Mouse (Mus musculus): ENCODE measurements around the gene Ablim1.

Ablim1 gene

DNA sequence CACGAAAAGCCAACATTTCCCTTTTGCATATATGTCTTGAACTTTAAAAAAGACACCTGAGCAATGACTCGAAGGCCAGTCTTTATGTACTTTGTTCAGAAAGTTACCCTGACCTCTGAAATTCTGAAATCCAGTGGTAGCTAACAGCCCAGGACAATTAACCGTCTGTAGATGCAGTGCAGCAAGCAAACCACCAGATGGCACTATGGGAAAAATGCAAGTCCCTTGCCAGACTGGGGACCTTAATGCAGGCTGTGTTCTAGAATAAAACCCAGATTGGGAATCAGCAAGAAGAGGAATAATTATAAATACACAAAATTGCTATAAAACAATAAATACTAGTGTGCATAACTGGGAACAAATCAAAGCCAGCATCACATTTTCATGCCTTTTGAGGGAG lies 248.4 kb downstream of the Ablim1 start:
- no peak for DNase-seq (ENCODE audit: low read depth)

GRCm38 (mm10) chr19:57062746-57063145 lies 252.0 kb downstream of the Ablim1 start:
- DNase-seq (ENCODE audit: low read depth), result no peak

- no peak for DNase-seq (ENCODE audit: low read depth)
These were observed 255.6 kb downstream of the Ablim1 start for GRCm38 (mm10) chr19:57059018-57059580.

DNA sequence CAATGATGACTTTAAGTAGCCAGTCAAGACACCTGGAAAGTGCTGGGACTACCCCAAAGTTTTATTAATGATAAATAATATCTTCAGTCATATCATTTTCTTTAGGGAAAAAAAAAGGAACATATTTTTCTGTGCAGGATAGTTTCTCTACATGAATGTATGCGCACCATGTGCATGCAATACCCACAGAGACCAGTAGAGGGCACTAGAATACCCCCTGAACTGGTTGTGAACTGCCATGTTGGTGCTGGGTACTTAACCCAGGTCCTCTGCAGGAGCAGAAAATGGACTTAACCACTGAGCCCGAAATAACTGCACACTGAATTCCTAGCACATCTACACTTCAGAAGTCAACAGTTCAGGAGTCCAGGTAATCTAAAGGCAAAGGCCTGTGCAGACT lies 257.2 kb downstream of the Ablim1 start:
- DNase-seq (ENCODE audit: low read depth), result no peak

- DNase-seq (ENCODE audit: low read depth), result peak; percentile 54
These were observed 259.3 kb downstream of the Ablim1 start for GRCm38 (mm10) chr19:57055215-57056120.

DNA sequence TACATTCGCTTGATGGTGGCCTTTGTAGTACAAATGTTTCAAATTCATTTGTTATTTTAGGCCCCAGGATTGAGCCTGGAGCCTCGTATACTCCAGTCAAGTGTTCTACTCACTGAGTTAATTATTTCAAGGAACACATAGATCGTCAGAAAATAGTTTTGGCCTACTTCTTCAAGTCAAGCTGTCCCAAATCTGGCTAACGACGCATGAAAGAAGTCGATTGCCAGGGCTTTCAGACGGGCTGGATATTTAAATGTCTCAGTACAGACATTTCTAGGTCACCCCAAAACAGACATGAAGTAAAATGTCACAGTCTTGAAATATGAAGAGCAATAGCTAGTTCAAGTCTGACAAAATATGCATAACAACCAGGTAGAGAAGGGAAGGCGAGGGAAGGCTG lies 261.8 kb downstream of the Ablim1 start:
- DNase-seq (ENCODE audit: low read depth), result no peak

GRCm38 (mm10) chr19:57052016-57052415 lies 262.7 kb downstream of the Ablim1 start:
- no peak for DNase-seq (ENCODE audit: low read depth)

DNA sequence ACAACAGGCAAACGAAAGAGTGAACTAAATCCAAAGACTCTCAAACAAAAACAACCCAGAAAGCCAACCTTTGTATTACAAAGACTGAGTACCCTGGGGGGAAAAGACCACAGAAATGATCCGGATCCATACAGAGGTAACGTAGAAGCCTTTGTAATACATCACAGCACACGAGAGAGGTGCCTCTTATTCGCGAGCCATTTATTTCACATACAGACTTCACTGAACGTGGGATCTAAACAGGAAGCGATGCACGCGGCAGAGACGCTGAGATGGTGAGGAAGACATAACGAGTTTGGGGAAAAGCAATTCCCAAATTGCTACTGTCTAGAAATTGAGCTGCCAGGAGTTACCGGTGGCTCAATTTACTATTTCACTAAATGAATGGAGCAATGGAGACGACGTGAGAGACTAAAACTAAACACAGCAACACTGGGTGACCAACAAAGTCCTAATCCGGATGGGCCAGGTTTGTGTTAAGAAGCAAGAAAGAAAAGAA lies 265.1 kb downstream of the Ablim1 start:
- no peak for DNase-seq (ENCODE audit: low read depth)

DNA sequence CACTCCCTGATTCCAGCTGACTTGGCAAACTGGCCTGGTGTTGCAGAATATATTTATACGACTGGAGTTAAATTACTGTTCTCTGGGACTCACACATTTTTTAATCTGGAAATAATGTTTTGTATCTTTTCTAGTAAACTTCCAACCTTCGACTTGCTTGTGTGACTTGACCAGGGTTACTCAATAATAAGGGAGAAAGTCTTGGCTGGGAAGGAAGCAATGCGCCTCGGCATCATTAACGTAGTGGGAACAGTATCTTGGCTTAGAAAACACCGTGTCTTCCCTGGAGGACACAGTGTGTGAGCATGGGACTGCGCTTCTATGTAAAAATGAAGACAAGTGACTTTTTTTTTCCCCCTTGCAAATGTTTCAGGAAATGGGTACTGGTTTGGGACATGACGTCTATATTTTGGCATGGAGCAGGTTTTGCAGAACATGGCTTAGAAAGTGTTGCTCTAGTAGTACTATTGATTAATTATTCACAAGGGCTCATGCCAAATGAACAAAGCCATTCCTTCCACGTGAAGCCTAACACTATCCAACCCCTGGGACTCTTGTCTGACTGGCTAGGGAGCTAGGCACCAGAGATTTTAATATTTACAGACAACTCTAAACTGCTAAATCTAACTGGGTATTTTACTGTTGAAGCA lies 266.9 kb downstream of the Ablim1 start:
- no peak for DNase-seq (ENCODE audit: low read depth)

DNA sequence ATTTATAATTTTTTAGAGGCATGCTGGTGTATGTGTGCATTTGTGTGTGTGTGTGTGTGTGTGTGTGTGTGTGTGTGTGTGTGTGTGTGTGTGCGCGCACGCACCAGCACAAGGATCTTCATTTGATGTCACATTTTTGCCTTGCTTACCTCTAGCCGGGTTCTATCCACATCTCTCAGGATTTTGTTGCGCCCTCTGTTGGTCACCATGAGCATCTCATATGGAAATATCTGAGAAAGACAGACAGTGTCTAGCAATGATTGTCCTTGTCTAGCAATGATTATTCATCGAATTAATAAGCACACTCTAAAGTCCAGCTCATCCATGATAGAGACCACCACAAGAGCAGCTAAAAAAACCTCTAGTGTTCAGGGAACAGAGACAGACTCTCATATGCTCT lies 275.5 kb downstream of the Ablim1 start:
- no peak for DNase-seq (ENCODE audit: low read depth)

DNA sequence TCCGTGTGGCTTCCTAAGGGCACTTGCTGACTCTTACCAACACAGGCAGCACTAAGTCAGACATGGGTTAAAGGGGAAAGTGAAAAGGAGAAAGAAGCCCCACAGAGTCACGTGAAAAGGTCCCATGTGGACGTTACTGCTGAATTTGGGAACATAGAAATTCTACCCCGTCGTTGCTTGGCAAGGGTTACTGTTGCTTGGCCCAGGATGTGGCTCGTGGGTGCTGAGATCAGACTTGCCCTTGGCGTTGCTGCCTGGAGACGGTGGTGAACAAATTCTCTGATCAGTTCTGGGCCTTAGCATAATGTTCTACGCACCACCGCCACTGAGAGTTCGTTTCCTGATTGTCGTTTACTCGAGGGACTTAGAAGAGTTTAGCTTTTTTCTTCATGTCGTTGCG lies 277.9 kb downstream of the Ablim1 start:
- DNase-seq (ENCODE audit: low read depth), result no peak

GRCm38 (mm10) chr19:57031582-57031981 lies 283.1 kb downstream of the Ablim1 start:
- DNase-seq (ENCODE audit: low read depth), result no peak

DNA sequence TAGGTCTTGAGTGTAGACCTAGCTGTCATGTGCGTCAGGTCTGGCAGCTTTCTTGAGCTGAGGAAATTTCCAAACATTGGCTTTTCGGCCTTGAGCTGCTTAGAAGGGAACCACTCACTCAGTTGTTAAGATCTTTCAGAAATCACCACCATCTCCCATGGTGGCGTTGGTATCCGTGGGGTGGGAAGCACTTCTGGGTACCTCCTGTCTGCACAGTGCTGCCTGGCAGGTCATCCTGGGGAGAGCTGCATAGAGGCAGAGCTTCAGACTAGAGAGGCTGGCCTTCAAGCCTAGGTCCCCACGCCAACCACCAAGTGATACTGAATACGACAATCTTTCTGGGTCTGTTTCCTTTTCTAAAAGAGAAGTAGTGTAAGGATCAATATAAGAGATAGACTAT lies 285.3 kb downstream of the Ablim1 start:
- DNase-seq (ENCODE audit: low read depth), result no peak

- no peak for DNase-seq (ENCODE audit: low read depth)
These were observed 286.2 kb downstream of the Ablim1 start for GRCm38 (mm10) chr19:57028327-57029179.

DNA sequence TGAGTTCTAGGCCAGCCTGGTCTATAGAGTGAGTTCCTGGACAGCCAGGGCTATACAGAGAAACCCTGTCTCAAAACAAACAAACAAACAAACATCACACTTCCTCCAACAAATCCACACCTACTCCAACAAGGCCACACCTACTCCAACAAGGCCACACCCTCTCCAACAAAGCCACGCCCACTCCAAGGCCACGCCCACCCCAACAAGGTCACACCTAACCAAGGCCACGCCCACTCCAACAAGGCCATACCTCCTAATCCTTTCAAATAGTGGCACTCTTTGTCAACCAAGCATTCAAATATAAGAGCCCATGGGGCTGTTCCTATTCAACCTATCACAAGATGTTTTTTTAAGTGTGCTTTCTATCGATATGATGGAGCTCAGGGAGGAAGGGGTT lies 288.2 kb downstream of the Ablim1 start:
- no peak for DNase-seq (ENCODE audit: low read depth)

DNA sequence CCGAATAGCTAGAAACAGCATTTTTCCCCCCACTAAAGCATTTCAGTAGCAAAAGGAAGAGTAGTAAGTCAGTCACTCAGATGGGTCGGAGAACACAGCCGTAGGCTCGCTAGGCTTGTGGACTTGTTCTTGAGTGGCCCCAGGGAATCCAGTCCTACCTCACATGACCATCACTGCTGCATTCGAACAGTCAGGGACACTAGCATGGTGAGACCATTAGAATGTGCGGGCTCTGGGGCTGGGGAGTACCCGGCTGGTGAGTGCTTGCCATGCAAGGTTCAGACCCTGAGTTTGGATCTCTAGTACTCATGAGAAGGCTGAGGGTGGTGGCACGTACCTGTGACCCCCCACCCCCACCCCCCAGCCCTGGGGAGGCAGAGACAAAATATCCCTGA lies 296.9 kb downstream of the Ablim1 start:
- DNase-seq (ENCODE audit: low read depth), result no peak

- no peak for DNase-seq (ENCODE audit: low read depth)
These were observed 297.5 kb downstream of the Ablim1 start for GRCm38 (mm10) chr19:57016995-57017784.

GRCm38 (mm10) chr19:57014808-57015207 lies 299.9 kb downstream of the Ablim1 start:
- no peak for DNase-seq (ENCODE audit: low read depth)

DNA sequence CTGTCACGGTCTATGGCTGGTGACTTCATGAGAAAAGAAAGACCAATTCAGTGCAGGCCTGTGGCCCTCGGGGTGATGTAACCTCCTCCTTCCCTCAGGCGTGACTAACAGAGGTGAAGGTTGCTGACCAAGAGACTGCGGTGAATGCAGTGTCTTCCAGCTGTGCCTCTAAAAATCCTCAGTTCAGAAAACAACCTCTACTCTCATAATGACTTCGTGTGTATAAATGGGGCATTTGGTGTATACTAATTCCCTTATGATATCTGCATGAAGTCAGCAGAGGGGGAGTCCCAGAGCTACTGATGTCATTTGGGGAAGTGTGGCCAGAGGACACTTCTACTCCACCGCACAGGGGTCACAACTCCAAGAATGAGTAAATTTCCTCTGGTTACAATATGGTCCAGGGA lies 301.4 kb downstream of the Ablim1 start:
- no peak for DNase-seq (ENCODE audit: low read depth)

- no peak for DNase-seq (ENCODE audit: low read depth)
These were observed 302.7 kb downstream of the Ablim1 start for GRCm38 (mm10) chr19:57012068-57012467.

DNA sequence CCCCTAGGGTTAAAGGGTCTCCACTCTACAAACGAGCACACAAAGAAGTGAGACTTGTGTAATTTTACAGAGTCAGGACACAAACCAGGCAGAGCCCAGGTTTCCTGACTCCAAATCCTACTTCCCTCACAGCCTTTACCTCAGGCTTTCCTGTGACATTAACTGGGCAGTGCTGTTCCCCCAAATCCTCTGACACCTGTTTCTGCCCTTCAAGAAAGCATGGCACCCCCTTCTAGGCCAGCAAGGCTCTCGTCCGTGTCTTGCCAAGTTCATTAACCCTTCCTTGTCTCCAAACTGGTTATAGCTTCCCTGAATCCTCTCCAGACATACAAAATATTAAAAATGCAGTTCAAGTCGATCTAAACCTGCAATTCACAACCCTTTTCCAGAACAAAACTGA lies 304.7 kb downstream of the Ablim1 start:
- no peak for DNase-seq (ENCODE audit: low read depth)

All from fibroblast of lung, adult 2 months (primary cell).